Mouse (Mus musculus) hindbrain, embryonic 10.5 days (tissue): Measurements from ENCODE around the gene Cfap298. TPM values are rescaled to one million over a fixed set of nuclear protein-coding genes. Genes with fewer than 3 reads are reported as not detected.

Experiments used
- polyA plus RNA-seq: library from polyadenylated mRNA; unstranded; fragments of >200 nt; fragmentation: Nextera tagmentation; extraction: Ambion mirVana; gene quantifications from 2 replicates; pipeline ENCODE4 v1.2.1, GENCODE M21; 2016

The Cfap298 gene
- polyA plus RNA-seq, 1 experiment from 2014 or later: 69.3 TPM

Other genes starting within 250 kb of the Cfap298 start
- gene Mis18a, start 207.7 kb downstream of the Cfap298 start, polyA plus RNA-seq: 81.0 and 96.2 TPM in 2 replicates
- 1.9 and 3.0 TPM in 2 replicates for gene Mrap, start 196.9 kb downstream of the Cfap298 start, polyA plus RNA-seq
- 10.2 and 10.8 TPM in 2 replicates for gene Urb1, start 124.7 kb downstream of the Cfap298 start, polyA plus RNA-seq
- gene Eva1c, start 108.4 kb downstream of the Cfap298 start, polyA plus RNA-seq: 0.75 and 1.0 TPM in 2 replicates
- gene Synj1, start 76.2 kb upstream of the Cfap298 start, polyA plus RNA-seq: 14.2 and 19.3 TPM in 2 replicates
- gene Paxbp1, start 109.4 kb upstream of the Cfap298 start, polyA plus RNA-seq: 54.4 and 58.3 TPM in 2 replicates
- 0.11 and 0.27 TPM in 2 replicates for gene 4932438H23Rik, start 160.0 kb upstream of the Cfap298 start, polyA plus RNA-seq